Mouse (Mus musculus) lung, embryonic 16.5 days (tissue): ENCODE measurements around the gene Jag2. TPM values are rescaled to one million over a fixed set of nuclear protein-coding genes. Genes with fewer than 3 reads are reported as not detected.
A peak's percentile ranks its signal among the peaks of the same experiment; 100 is the strongest.

Experiments used
- ATAC-seq: fragments of 200-750 bp; cut with Nextera tagmentation; 2 replicates; pipeline ENCODE4 v1.8.0; 2017; ENCODE audit warnings: low read depth, mild to moderate bottlenecking, moderate library complexity
- H3K27ac ChIP-seq: fragments of 300-500 bp; sonication (generic); 2 replicates; pipeline ENCODE4 v1.5.1; 2014; ENCODE audit warnings: mild to moderate bottlenecking, control low read depth, low read length
- H3K27me3 ChIP-seq: fragments of 300-500 bp; sonication (generic); 2 replicates; pipeline ENCODE4 v1.6.1; 2014; ENCODE audit warnings: low read depth, low read length, mixed read lengths; ENCODE audit not compliant: control insufficient read depth, insufficient read depth
- H3K36me3 ChIP-seq: fragments of 300-500 bp; sonication (generic); 2 replicates; pipeline ENCODE4 v1.6.1; 2014; ENCODE audit warnings: low read length; ENCODE audit not compliant: control insufficient read depth, insufficient read depth
- H3K4me1 ChIP-seq: fragments of 300-500 bp; sonication (generic); replicated peaks from 2 replicates; pipeline ENCODE4 v1.6.1; 2014; ENCODE audit warnings: low read length, mixed read lengths; ENCODE audit not compliant: control insufficient read depth, insufficient read depth
- H3K4me2 ChIP-seq: fragments of 300-500 bp; sonication (generic); 2 replicates; pipeline ENCODE4 v1.6.1; 2014; ENCODE audit warnings: low read depth, low read length, control low read depth
- H3K4me3 ChIP-seq: fragments of 300-500 bp; sonication (generic); 2 replicates; pipeline ENCODE4 v1.5.1; 2014; ENCODE audit warnings: mild to moderate bottlenecking, low read length, control low read depth
- H3K9ac ChIP-seq: fragments of 300-500 bp; sonication (generic); 2 replicates; pipeline ENCODE4 v1.6.1; 2014; ENCODE audit warnings: low read length, control low read depth
- H3K9me3 ChIP-seq: fragments of 300-500 bp; sonication (generic); 2 replicates; pipeline ENCODE4 v1.6.1; 2016; ENCODE audit warnings: low read length; ENCODE audit not compliant: control insufficient read depth
- WGBS: fragments of 180-500 bp; shearing (Covaris S2); extraction: QIAGEN DNeasy Blood & Tissue Kit; methylation state at CpG from one replicate; pipeline ENCODE4 v1.1.7; 2014; 5-methylcytosine and 5-hydroxymethylcytosine counted together
- polyA plus RNA-seq: library from polyadenylated mRNA; unstranded; fragments of >200 nt; fragmentation: Nextera tagmentation; extraction: Ambion mirVana; gene quantifications from 2 replicates; pipeline ENCODE4 v1.2.1, GENCODE M21; 2015

Gene Jag2
- polyA plus RNA-seq, 1 experiment from 2014 or later: 5.6 TPM

DNA sequence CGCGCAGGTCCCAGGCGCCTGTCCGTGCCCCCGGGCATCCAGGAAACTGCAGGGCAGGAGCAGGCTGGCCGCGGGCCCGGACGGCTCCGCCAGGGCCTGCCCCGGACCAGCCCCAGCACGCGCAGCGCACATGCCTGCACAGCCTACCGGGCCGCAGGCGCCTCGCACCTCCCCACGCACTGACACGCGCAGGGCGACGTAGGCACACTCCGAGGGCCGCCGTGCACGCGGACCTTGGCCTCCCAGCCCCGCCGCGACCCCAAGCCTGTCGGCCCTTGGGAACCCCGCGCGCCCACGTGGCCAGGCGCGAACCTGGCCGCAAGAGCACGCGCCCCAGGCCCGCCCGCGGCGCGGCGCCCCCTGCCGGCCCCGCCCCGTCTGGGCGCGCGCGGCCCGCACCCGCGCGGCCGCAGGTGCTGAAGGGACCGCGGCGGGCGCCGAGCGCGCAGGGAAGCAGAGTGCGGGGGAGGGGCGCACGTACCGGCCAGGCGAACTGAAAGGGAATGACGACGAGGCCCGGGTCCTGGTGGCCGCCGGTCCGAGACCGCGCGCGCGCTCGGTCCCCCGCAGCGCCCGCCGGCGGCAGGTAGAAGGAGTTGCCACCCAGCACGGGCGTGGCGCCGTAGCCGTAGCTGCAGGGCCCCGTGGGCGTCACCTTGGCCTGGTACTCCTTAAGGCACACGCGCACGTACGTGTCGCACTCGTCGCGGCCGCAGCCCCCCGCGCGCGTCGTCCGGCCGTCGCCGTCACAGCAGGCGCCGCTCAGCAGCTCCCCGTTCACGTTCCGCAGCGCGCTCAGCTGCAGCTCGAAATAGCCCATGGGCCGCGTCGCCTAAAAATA, 955 bp downstream of the Jag2 start:
- Histone ChIP-seq H3K4me1 (peaks cover 15% of the 10 kb centered on the region), H3K27ac (no peak overlapping the region; the same call in 1 of the 2 replicates), H3K9ac (peak overlapping the region; percentile 64)

DNA sequence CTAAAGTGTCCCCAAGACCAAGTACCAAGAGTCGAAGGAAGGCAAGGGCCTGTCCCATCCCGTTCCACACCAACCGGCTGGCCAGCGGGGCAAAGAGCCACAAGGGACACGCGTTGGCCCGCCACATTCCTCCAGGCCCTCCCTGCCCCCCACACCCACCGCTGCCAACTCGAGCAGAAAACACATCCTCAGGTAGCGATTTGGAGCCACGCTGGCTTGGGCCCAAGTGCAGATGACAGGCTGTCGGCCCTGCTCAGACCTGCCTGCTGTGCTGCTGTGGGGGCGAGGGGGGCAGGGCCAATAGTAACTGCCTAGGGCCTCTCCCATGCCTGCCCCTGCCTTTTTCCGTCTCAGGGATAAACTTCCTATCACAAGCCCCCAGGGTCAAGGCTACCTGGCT, 2.3 kb downstream of the Jag2 start:
- no peak overlapping the region for H3K27ac ChIP-seq
- no peaks in the 10 kb centered on the region for H3K36me3 ChIP-seq
- peaks cover 8% of the 10 kb centered on the region for H3K4me1 ChIP-seq
- H3K9ac ChIP-seq: no peak overlapping the region
- no peak for ATAC-seq
- H3K4me2 ChIP-seq: peak overlapping the region; percentile 1; the same call in 1 of the 2 replicates
- H3K9me3 ChIP-seq: no peaks in the 10 kb centered on the region
- WGBS: 54% methylated on average over 14 of the region's 14 CpGs
- H3K4me3 ChIP-seq: no peak overlapping the region
- H3K27me3 ChIP-seq: peaks cover 47% of the 10 kb centered on the region

More for the DNA sequence above, 955 bp downstream of the Jag2 start:
- Histone ChIP-seq H3K9me3 (no peaks in the 10 kb centered on the region), H3K36me3 (no peaks in the 10 kb centered on the region), H3K4me2 (peak overlapping the region; percentile 94), H3K4me3 (peak overlapping the region; percentile 63), H3K27me3 (peaks cover 47% of the 10 kb centered on the region)
- WGBS: under 1% methylated on average over 74 of the region's 124 CpGs
- peak; percentile 41 for ATAC-seq

DNA sequence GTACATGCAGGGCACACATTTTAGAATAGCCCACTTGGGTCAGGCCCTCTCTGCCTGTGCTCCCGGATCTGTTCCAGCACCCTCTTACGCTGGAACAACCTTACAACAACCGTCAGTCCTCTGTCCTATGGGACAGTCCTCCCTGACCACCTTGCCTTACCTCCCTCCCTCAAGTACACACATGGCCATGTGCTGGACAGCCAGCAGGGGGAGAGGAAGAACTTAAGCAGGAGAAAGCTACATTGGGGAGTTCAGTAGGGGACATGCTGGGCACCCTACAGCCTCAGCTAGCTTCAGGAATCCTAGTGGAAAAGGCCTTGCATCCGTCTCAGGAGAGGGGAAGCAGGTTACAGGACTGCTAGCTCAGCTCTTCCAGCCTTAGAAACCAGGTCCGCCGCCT, 3.6 kb downstream of the Jag2 start:
- Histone ChIP-seq H3K27me3 (peaks cover 40% of the 10 kb centered on the region), H3K27ac (no peak overlapping the region), H3K4me2 (no peak overlapping the region), H3K9ac (no peak overlapping the region), H3K36me3 (no peaks in the 10 kb centered on the region), H3K4me3 (no peak overlapping the region), H3K4me1 (peaks cover 8% of the 10 kb centered on the region), H3K9me3 (no peaks in the 10 kb centered on the region)
- WGBS: 75% methylated on average over 6 of the region's 6 CpGs
- ATAC-seq: no peak

DNA sequence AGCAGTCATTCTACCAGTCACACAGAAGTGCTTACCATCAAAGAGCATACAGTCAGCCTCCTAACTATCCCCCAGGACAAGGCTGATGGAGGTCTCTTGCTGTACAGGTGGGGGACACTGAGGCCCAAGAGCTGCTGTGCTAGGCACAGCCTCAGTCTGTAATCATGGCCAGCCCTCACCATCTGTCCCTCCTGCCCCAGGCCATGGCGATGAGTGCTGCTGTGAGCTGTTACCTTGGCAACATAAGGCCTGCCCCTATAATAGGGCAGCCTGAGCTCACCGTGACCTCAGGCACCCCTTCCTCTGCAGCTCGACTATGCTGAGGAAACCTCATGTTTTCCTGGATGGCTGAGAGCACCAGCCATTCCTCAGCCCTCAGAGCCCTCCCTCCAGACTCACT, 7.0 kb downstream of the Jag2 start:
- ATAC-seq: no peak
- H3K4me2 ChIP-seq: no peak overlapping the region
- no peak overlapping the region for H3K27ac ChIP-seq
- no peak overlapping the region for H3K9ac ChIP-seq
- H3K36me3 ChIP-seq: no peaks in the 10 kb centered on the region; the same call in 1 of the 2 replicates
- H3K27me3 ChIP-seq: peaks cover 6% of the 10 kb centered on the region
- no peaks in the 10 kb centered on the region for H3K4me1 ChIP-seq
- WGBS: 21% methylated on average over 3 of the region's 3 CpGs
- H3K4me3 ChIP-seq: no peak overlapping the region
- no peaks in the 10 kb centered on the region for H3K9me3 ChIP-seq

DNA sequence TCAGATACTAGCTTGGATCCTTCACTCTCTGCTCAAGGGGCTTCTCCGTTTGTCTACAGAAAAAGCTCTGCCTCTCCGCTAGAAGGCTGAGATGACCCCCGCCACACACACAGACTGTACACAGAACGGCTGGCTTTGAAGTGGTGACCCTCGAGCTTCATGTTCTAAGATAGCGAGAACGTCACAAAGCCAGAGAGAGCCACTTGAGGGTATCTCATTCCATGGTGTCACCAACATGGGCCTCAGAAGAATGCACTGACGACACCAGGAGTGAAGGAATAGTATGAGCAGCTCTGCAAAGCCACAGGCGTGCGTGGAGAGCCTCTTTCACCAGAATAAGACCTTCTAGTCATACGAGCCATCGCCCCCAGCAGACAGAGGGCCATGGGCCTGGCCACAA, 8.1 kb downstream of the Jag2 start:
- Histone ChIP-seq H3K4me1 (no peaks in the 10 kb centered on the region), H3K36me3 (no peaks in the 10 kb centered on the region; the same call in 1 of the 2 replicates), H3K4me2 (no peak overlapping the region), H3K4me3 (no peak overlapping the region), H3K9ac (no peak overlapping the region), H3K27ac (no peak overlapping the region), H3K27me3 (peaks cover 2% of the 10 kb centered on the region; the same call in 1 of the 2 replicates), H3K9me3 (no peaks in the 10 kb centered on the region)
- ATAC-seq: no peak
- WGBS: 55% methylated on average over 12 of the region's 12 CpGs

DNA sequence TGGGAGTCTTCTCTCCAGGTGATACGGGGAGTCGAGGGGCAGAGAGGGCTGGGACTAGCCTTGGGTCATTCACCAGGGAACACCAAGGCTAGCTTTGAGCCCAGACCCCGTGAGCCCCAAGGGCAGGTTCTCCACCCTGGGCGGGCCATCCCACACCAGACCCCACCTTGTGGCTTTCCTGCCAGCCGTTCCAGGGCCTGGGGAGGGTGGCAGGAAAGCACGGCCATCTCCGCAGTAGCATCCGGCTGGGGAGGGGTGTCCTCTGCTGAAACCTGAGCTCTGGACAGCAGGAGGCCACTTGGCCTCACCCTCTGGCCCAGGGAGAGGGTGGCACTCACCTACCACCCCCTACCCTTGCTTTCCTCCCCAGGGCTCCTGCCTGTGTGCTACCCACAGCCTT, 11.7 kb downstream of the Jag2 start:
- Histone ChIP-seq H3K27me3 (no peaks in the 10 kb centered on the region), H3K4me3 (no peak overlapping the region), H3K9ac (no peak overlapping the region), H3K27ac (no peak overlapping the region), H3K36me3 (no peaks in the 10 kb centered on the region; the same call in 1 of the 2 replicates), H3K4me2 (no peak overlapping the region), H3K4me1 (no peaks in the 10 kb centered on the region), H3K9me3 (no peaks in the 10 kb centered on the region)
- 33% methylated on average over 8 of the region's 8 CpGs for WGBS
- peak; percentile 34; the same call in 1 of the 2 replicates for ATAC-seq

DNA sequence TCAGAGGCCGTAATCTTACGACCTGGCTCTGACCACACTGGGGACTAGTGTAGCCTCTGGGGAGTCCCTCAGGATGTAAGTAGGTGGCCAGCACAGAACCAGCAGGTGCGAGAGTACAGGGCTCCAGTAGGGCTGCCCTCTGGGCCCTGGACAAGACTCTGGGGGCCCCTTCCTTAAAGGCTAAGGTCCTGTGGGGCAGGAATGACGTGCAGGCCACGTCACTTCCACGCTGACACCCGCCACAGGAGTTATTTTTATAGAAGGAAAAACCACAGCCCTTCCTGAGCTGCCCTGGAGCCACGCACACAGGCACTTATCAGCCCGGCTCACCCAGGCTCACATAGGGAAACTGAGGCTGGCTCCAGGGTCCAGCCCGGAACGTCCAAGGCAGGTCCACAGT, 12.1 kb downstream of the Jag2 start:
- Histone ChIP-seq H3K27ac (no peak overlapping the region), H3K27me3 (no peaks in the 10 kb centered on the region), H3K9me3 (no peaks in the 10 kb centered on the region)

DNA sequence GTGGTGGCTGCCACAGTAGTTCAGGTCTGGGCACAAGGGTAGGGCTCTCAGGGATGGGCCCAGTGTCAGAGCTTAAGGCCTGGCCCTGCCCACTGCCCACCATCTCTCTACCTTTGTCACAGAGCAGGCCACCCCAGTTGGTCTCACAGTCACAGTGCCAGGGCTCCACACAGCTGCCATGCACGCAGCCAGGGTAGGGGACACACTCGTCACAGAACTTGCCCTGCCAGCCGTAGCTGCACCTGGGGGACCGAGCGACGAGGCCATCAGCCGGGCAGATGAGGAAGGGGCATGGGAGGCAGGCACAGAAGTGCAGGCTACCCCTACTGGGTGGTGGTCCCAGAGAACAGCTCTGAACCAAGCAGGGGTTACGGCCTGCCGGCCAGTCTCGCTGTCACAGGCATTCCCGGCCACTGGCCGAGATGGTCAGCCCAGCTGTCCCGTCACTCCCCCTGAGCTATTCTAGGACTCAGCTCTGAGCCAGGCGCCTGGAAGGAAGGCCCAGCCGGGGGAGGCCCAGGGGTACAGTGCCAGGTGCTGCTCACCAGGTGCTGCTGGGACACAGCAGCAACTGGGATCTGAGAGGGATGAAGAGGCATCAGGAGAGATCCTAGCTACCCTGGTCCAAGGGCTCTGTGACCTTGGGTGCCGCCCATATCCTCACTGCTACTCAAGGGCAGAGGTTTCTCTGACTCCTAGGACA, 12.7 kb downstream of the Jag2 start:
- no peak overlapping the region for H3K9ac ChIP-seq
- H3K9me3 ChIP-seq: no peaks in the 10 kb centered on the region
- H3K4me3 ChIP-seq: no peak overlapping the region
- no peak overlapping the region for H3K27ac ChIP-seq
- no peaks in the 10 kb centered on the region for H3K27me3 ChIP-seq
- H3K4me2 ChIP-seq: no peak overlapping the region
- WGBS: 79% methylated on average over 16 of the region's 16 CpGs
- no peaks in the 10 kb centered on the region; the same call in 1 of the 2 replicates for H3K36me3 ChIP-seq
- no peak for ATAC-seq
- H3K4me1 ChIP-seq: no peaks in the 10 kb centered on the region

More for the DNA sequence above, 12.1 kb downstream of the Jag2 start:
- no peak overlapping the region for H3K4me3 ChIP-seq
- 58% methylated on average over 11 of the region's 11 CpGs for WGBS
- H3K9ac ChIP-seq: no peak overlapping the region
- H3K4me1 ChIP-seq: no peaks in the 10 kb centered on the region
- no peaks in the 10 kb centered on the region; the same call in 1 of the 2 replicates for H3K36me3 ChIP-seq
- H3K4me2 ChIP-seq: no peak overlapping the region
- ATAC-seq: no peak

DNA sequence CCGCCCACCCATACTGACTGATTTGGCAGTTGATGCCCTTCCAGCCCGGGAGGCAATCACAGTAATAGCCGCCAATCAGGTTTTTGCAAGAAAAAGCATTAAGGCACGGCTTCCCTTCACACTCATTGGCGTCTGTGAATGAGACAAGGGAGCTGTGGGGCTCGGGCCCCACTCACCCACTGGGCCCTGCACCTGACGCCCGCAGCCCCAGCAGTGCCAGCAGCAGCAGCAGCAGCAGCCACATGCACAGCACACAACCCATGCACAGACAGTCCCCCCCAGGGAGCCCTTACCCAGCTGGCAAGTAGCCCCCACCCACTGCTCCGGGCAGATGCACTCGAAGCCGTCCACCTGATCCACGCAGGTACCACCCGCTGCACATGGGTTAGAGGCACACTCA, 14.0 kb downstream of the Jag2 start:
- ATAC-seq: no peak
- WGBS: 83% methylated on average over 13 of the region's 13 CpGs
- Histone ChIP-seq H3K27ac (no peak overlapping the region), H3K4me1 (no peaks in the 10 kb centered on the region), H3K36me3 (no peaks in the 10 kb centered on the region; the same call in 1 of the 2 replicates), H3K27me3 (no peaks in the 10 kb centered on the region), H3K4me2 (no peak overlapping the region), H3K9ac (no peak overlapping the region), H3K9me3 (no peaks in the 10 kb centered on the region), H3K4me3 (no peak overlapping the region)
